Mouse (Mus musculus) midbrain, embryonic 11.5 days (tissue): ENCODE measurements around the gene Prn. TPM values are rescaled to one million over a fixed set of nuclear protein-coding genes. Genes with fewer than 3 reads are reported as not detected.

Experiments
- ATAC-seq: fragments of 200-750 bp; cut with Nextera tagmentation; 2 replicates; pipeline ENCODE4 v1.8.0; 2017; ENCODE audit warnings: moderate TSS enrichment, moderate library complexity; ENCODE audit not compliant: low FRiP score
- DNase-seq: peaks from one replicate; pipeline ENCODE4 v3.0.0; 2015; ENCODE audit warnings: low spot score; ENCODE audit errors: missing footprints
- H3K27ac ChIP-seq: fragments of 300-500 bp; sonication (generic); 2 replicates; pipeline ENCODE4 v1.5.1; 2014; ENCODE audit warnings: low read depth, low read length
- H3K27me3 ChIP-seq: fragments of 300-500 bp; sonication (generic); 2 replicates; pipeline ENCODE4 v1.6.1; 2014; ENCODE audit warnings: mild to moderate bottlenecking, low read length, moderate library complexity, mixed read lengths; ENCODE audit not compliant: control insufficient read depth, insufficient read depth
- H3K36me3 ChIP-seq: fragments of 300-500 bp; sonication (generic); 2 replicates; pipeline ENCODE4 v1.6.1; 2014; ENCODE audit warnings: mild to moderate bottlenecking, low read length, moderate library complexity, mixed read lengths; ENCODE audit not compliant: control insufficient read depth, insufficient read depth
- H3K4me1 ChIP-seq: fragments of 300-500 bp; sonication (generic); 2 replicates; pipeline ENCODE4 v1.6.1; 2014; ENCODE audit warnings: low read length; ENCODE audit not compliant: control insufficient read depth, insufficient read depth
- H3K4me2 ChIP-seq: fragments of 300-500 bp; sonication (generic); 2 replicates; pipeline ENCODE4 v1.6.1; 2014; ENCODE audit warnings: mild to moderate bottlenecking, moderate library complexity
- H3K4me3 ChIP-seq: fragments of 300-500 bp; sonication (generic); 2 replicates; pipeline ENCODE4 v1.5.1; 2014; ENCODE audit warnings: low read depth, low read length
- H3K9ac ChIP-seq: fragments of 300-500 bp; sonication (generic); 2 replicates; pipeline ENCODE4 v1.6.1; 2014; ENCODE audit warnings: low read length
- H3K9me3 ChIP-seq: fragments of 300-500 bp; sonication (generic); 2 replicates; pipeline ENCODE4 v1.6.1; 2016; ENCODE audit warnings: low read length; ENCODE audit not compliant: control insufficient read depth
- WGBS: fragments of 180-500 bp; shearing (Covaris S2); extraction: QIAGEN DNeasy Blood & Tissue Kit; methylation state at CpG from one replicate; pipeline ENCODE4 v1.1.7; 2014; 5-methylcytosine and 5-hydroxymethylcytosine counted together
- polyA plus RNA-seq: library from polyadenylated mRNA; unstranded; fragments of >200 nt; fragmentation: Nextera tagmentation; extraction: Ambion mirVana; gene quantifications from 2 replicates; pipeline ENCODE4 v1.2.1, GENCODE M21; 2014

Prn gene
- polyA plus RNA-seq, 1 experiment from 2014 or later, result not detected

GRCm38 (mm10) chr2:131992487-131992886, 82.7 kb downstream of the Prn start:
- no peak for DNase-seq
- no peak for ATAC-seq
- no peak overlapping the region for H3K9ac ChIP-seq
- no peak overlapping the region for H3K4me3 ChIP-seq
- WGBS, result 91% methylated on average over 2 of the region's 2 CpGs
- no peaks in the 10 kb centered on the region for H3K27me3 ChIP-seq
- H3K4me1 ChIP-seq, result 0 out of 2 replicates have a peak, but pooled peaks cover 7% of the 10 kb centered on the region
- H3K36me3 ChIP-seq, result peaks cover 4% of the 10 kb centered on the region; the same call in 1 of the 2 replicates
- H3K27ac ChIP-seq, result no peak overlapping the region
- H3K4me2 ChIP-seq, result no peak overlapping the region
- no peaks in the 10 kb centered on the region for H3K9me3 ChIP-seq

GRCm38 (mm10) chr2:131993151-131993550, 83.4 kb downstream of the Prn start:
- ATAC-seq, result no peak
- 77% methylated on average over 4 of the region's 4 CpGs for WGBS
- no peak overlapping the region for H3K27ac ChIP-seq
- H3K27me3 ChIP-seq, result no peaks in the 10 kb centered on the region
- H3K4me2 ChIP-seq, result no peak overlapping the region
- H3K4me1 ChIP-seq, result 0 out of 2 replicates have a peak, but pooled peaks cover 7% of the 10 kb centered on the region
- H3K9me3 ChIP-seq, result no peaks in the 10 kb centered on the region
- H3K4me3 ChIP-seq, result no peak overlapping the region
- H3K36me3 ChIP-seq, result peaks cover 4% of the 10 kb centered on the region; the same call in 1 of the 2 replicates
- no peak for DNase-seq
- H3K9ac ChIP-seq, result no peak overlapping the region

GRCm38 (mm10) chr2:131993563-131994088, 83.9 kb downstream of the Prn start:
- H3K27me3 ChIP-seq, result no peaks in the 10 kb centered on the region
- H3K9ac ChIP-seq, result no peak overlapping the region
- H3K4me1 ChIP-seq, result 0 out of 2 replicates have a peak, but pooled peaks cover 7% of the 10 kb centered on the region
- no peak overlapping the region for H3K4me3 ChIP-seq
- WGBS, result 36% methylated on average over 14 of the region's 14 CpGs
- DNase-seq (no peak), ATAC-seq (peak; percentile 59)
- H3K27ac ChIP-seq, result no peak overlapping the region
- H3K36me3 ChIP-seq, result peaks cover 4% of the 10 kb centered on the region; the same call in 1 of the 2 replicates
- no peak overlapping the region for H3K4me2 ChIP-seq
- H3K9me3 ChIP-seq, result no peaks in the 10 kb centered on the region

- Histone ChIP-seq H3K4me2 (no peak overlapping the region), H3K27me3 (no peaks in the 10 kb centered on the region), H3K27ac (no peak overlapping the region), H3K4me1 (0 out of 2 replicates have a peak, but pooled peaks cover 7% of the 10 kb centered on the region), H3K9me3 (no peaks in the 10 kb centered on the region), H3K4me3 (no peak overlapping the region), H3K36me3 (peaks cover 4% of the 10 kb centered on the region; the same call in 1 of the 2 replicates), H3K9ac (no peak overlapping the region)
- WGBS, result 90% methylated on average over 6 of the region's 6 CpGs
- no peak for ATAC-seq
- DNase-seq, result no peak
Observed at GRCm38 (mm10) chr2:131994971-131995370, 85.2 kb downstream of the Prn start.

- ATAC-seq, result no peak
- no peak overlapping the region for H3K4me3 ChIP-seq
- no peak for DNase-seq
- H3K4me1 ChIP-seq, result 0 out of 2 replicates have a peak, but pooled peaks cover 7% of the 10 kb centered on the region
- no peak overlapping the region for H3K27ac ChIP-seq
- WGBS, result 92% methylated on average over 12 of the region's 12 CpGs
- no peak overlapping the region for H3K9ac ChIP-seq
- peaks cover 4% of the 10 kb centered on the region; the same call in 1 of the 2 replicates for H3K36me3 ChIP-seq
- H3K9me3 ChIP-seq, result no peaks in the 10 kb centered on the region
- H3K4me2 ChIP-seq, result no peak overlapping the region
- no peaks in the 10 kb centered on the region for H3K27me3 ChIP-seq
Observed at GRCm38 (mm10) chr2:131995742-131996141, 86.0 kb downstream of the Prn start.

- Histone ChIP-seq H3K9me3 (no peaks in the 10 kb centered on the region), H3K27me3 (no peaks in the 10 kb centered on the region), H3K27ac (no peak overlapping the region), H3K4me2 (no peak overlapping the region), H3K4me3 (no peak overlapping the region), H3K9ac (no peak overlapping the region), H3K4me1 (0 out of 2 replicates have a peak, but pooled peaks cover 7% of the 10 kb centered on the region), H3K36me3 (peaks cover 4% of the 10 kb centered on the region; the same call in 1 of the 2 replicates)
- WGBS, result 84% methylated on average over 7 of the region's 7 CpGs
- DNase-seq (no peak), ATAC-seq (no peak)
Observed at GRCm38 (mm10) chr2:131996369-131996768, 86.6 kb downstream of the Prn start.

- Histone ChIP-seq H3K27me3 (no peaks in the 10 kb centered on the region), H3K4me1 (0 out of 2 replicates have a peak, but pooled peaks cover 7% of the 10 kb centered on the region), H3K9ac (no peak overlapping the region), H3K4me3 (no peak overlapping the region), H3K4me2 (no peak overlapping the region), H3K27ac (no peak overlapping the region), H3K9me3 (no peaks in the 10 kb centered on the region), H3K36me3 (peaks cover 4% of the 10 kb centered on the region; the same call in 1 of the 2 replicates)
- 64% methylated on average over 5 of the region's 5 CpGs for WGBS
- DNase-seq, result no peak
- ATAC-seq, result no peak
Observed at GRCm38 (mm10) chr2:131997356-131997755, 87.6 kb downstream of the Prn start.

- ATAC-seq, result no peak
- WGBS, result 92% methylated on average over 13 of the region's 13 CpGs
Observed at GRCm38 (mm10) chr2:132001696-132002334, 92.1 kb downstream of the Prn start.

GRCm38 (mm10) chr2:132003916-132004315, 94.2 kb downstream of the Prn start:
- Histone ChIP-seq H3K9ac (no peak overlapping the region), H3K4me2 (no peak overlapping the region), H3K4me3 (no peak overlapping the region), H3K4me1 (no peaks in the 10 kb centered on the region), H3K36me3 (peaks cover 10% of the 10 kb centered on the region), H3K27me3 (no peaks in the 10 kb centered on the region), H3K27ac (no peak overlapping the region), H3K9me3 (no peaks in the 10 kb centered on the region)
- ATAC-seq, result no peak
- DNase-seq, result peak; percentile 51
- WGBS, result 82% methylated on average over 5 of the region's 5 CpGs

More at GRCm38 (mm10) chr2:132001696-132002334, 92.1 kb downstream of the Prn start:
- no peak overlapping the region for H3K9ac ChIP-seq
- H3K36me3 ChIP-seq, result peaks cover 7% of the 10 kb centered on the region; the same call in 1 of the 2 replicates
- no peak overlapping the region for H3K4me2 ChIP-seq
- DNase-seq, result no peak
- no peaks in the 10 kb centered on the region for H3K4me1 ChIP-seq
- H3K4me3 ChIP-seq, result no peak overlapping the region
- H3K27me3 ChIP-seq, result no peaks in the 10 kb centered on the region
- H3K9me3 ChIP-seq, result no peaks in the 10 kb centered on the region
- H3K27ac ChIP-seq, result no peak overlapping the region
